Mouse (Mus musculus) kidney, embryonic 14.5 days (tissue): ENCODE results near the gene Tmem88. TPM values are rescaled to one million over a fixed set of nuclear protein-coding genes. Genes with fewer than 3 reads are reported as not detected.
"Not testable (repeated sequence)": the region's sequence is repeated elsewhere in the genome, so short reads cannot be mapped to it uniquely, and the experiment has no call there.

Source experiments
- ATAC-seq: fragments of 200-750 bp; cut with Nextera tagmentation; 2 replicates; pipeline ENCODE4 v1.8.0; 2017; ENCODE audit warnings: moderate number of reproducible peaks, mild to moderate bottlenecking, moderate TSS enrichment, moderate library complexity; ENCODE audit not compliant: low FRiP score, low TSS enrichment
- H3K27ac ChIP-seq: fragments of 300-500 bp; sonication (generic); 2 replicates; pipeline ENCODE4 v1.5.1; 2014; ENCODE audit warnings: low read depth, mild to moderate bottlenecking, low read length, moderate library complexity, mixed read lengths
- H3K27me3 ChIP-seq: fragments of 300-500 bp; sonication (generic); 2 replicates; pipeline ENCODE4 v1.6.1; 2014; ENCODE audit warnings: mild to moderate bottlenecking, low read length; ENCODE audit not compliant: control insufficient read depth, insufficient read depth
- H3K36me3 ChIP-seq: fragments of 300-500 bp; sonication (generic); 2 replicates; pipeline ENCODE4 v1.6.1; 2014; ENCODE audit warnings: low read length, mixed read lengths; ENCODE audit not compliant: control insufficient read depth, insufficient read depth
- H3K4me1 ChIP-seq: fragments of 300-500 bp; sonication (generic); 2 replicates; pipeline ENCODE4 v1.6.1; 2014; ENCODE audit warnings: low read length, mixed read lengths; ENCODE audit not compliant: control insufficient read depth, insufficient read depth
- H3K4me2 ChIP-seq: fragments of 300-500 bp; sonication (generic); replicated peaks from 2 replicates; pipeline ENCODE4 v1.6.1; 2014; ENCODE audit warnings: low read depth, mild to moderate bottlenecking, low read length
- H3K4me3 ChIP-seq: fragments of 300-500 bp; sonication (generic); 2 replicates; pipeline ENCODE4 v1.5.1; 2014; ENCODE audit warnings: mild to moderate bottlenecking, low read length
- H3K9ac ChIP-seq: fragments of 300-500 bp; sonication (generic); 2 replicates; pipeline ENCODE4 v1.6.1; 2014; ENCODE audit warnings: low read depth, mild to moderate bottlenecking, low read length, moderate library complexity
- H3K9me3 ChIP-seq: fragments of 300-500 bp; sonication (generic); 2 replicates; pipeline ENCODE4 v1.6.1; 2016; ENCODE audit warnings: low read length; ENCODE audit not compliant: control insufficient read depth
- WGBS: fragments of 180-500 bp; shearing (Covaris S2); extraction: QIAGEN DNeasy Blood & Tissue Kit; methylation state at CpG from one replicate; pipeline ENCODE4 v1.1.7; 2014; 5-methylcytosine and 5-hydroxymethylcytosine counted together
- polyA plus RNA-seq: library from polyadenylated mRNA; unstranded; fragments of >200 nt; fragmentation: Nextera tagmentation; extraction: Ambion mirVana; gene quantifications from 2 replicates; pipeline ENCODE4 v1.2.1, GENCODE M21; 2014

Gene Tmem88
- polyA plus RNA-seq, 1 experiment from 2014 or later, result 36.8 TPM

GRCm38 (mm10) chr11:69395634-69396373 lies 2.2 kb downstream of the Tmem88 start:
- peak; percentile 83 for ATAC-seq
- H3K9me3 ChIP-seq, result no peaks in the 10 kb centered on the region
- H3K9ac ChIP-seq, result peak overlapping the region; percentile 85
- H3K4me3 ChIP-seq, result peak overlapping the region; percentile 72
- H3K36me3 ChIP-seq, result peaks cover 19% of the 10 kb centered on the region
- H3K4me2 ChIP-seq, result peak overlapping the region; percentile 79
- no peaks in the 10 kb centered on the region; the same call in 1 of the 2 replicates for H3K27me3 ChIP-seq
- peak overlapping the region; percentile 96 for H3K27ac ChIP-seq
- peaks cover 35% of the 10 kb centered on the region; the same call in 1 of the 2 replicates for H3K4me1 ChIP-seq
- WGBS, result under 1% methylated on average over 48 of the region's 48 CpGs

- ATAC-seq, result peak; percentile 58
- H3K4me1 ChIP-seq, result peaks cover 35% of the 10 kb centered on the region; the same call in 1 of the 2 replicates
- H3K27me3 ChIP-seq, H3K9me3 ChIP-seq: not testable (repeated sequence)
- WGBS, result under 1% methylated on average over 20 of the region's 24 CpGs
- H3K36me3 ChIP-seq, result peaks cover 13% of the 10 kb centered on the region
- peak within 1 kb of the TSS; percentile 72 for H3K4me3 ChIP-seq
- peak within 1 kb of the TSS; percentile 96 for H3K27ac ChIP-seq
- H3K9ac ChIP-seq, result peak within 1 kb of the TSS; percentile 85
- peak within 1 kb of the TSS; percentile 79 for H3K4me2 ChIP-seq
Measured at GRCm38 (mm10) chr11:69395235-69395633, 2.8 kb downstream of the Tmem88 start, which contains the start of the genes Naa38 and Cyb5d1. Gene Naa38, plus strand, starts transcription at chr11:69395487. Gene Cyb5d1, minus strand, starts transcription at chr11:69395631.

GRCm38 (mm10) chr11:69394591-69395167 lies 3.4 kb downstream of the Tmem88 start:
- Histone ChIP-seq H3K9ac (peak overlapping the region; percentile 85), H3K4me1 (peaks cover 37% of the 10 kb centered on the region; the same call in 1 of the 2 replicates), H3K4me3 (peak overlapping the region; percentile 72), H3K4me2 (peak overlapping the region; percentile 79)
- not testable (repeated sequence) for H3K9me3 ChIP-seq, H3K36me3 ChIP-seq, H3K27me3 ChIP-seq, ATAC-seq, H3K27ac ChIP-seq
- whole genome bisulfite sequencing, result under 1% methylated on average over 31 of the region's 31 CpGs

GRCm38 (mm10) chr11:69390400-69391034 lies 7.5 kb downstream of the Tmem88 start:
- peaks cover 3% of the 10 kb centered on the region; the same call in 1 of the 2 replicates for H3K36me3 ChIP-seq
- peaks cover 10% of the 10 kb centered on the region; the same call in 1 of the 2 replicates for H3K4me1 ChIP-seq
- no peak overlapping the region for H3K4me3 ChIP-seq
- WGBS, result 51% methylated on average over 10 of the region's 10 CpGs
- 0 out of 2 replicates have a peak, but pooled peaks have one; percentile 28 for ATAC-seq
- no peaks in the 10 kb centered on the region for H3K9me3 ChIP-seq
- no peak overlapping the region for H3K4me2 ChIP-seq
- no peak overlapping the region for H3K27ac ChIP-seq
- no peaks in the 10 kb centered on the region for H3K27me3 ChIP-seq
- H3K9ac ChIP-seq, result no peak overlapping the region

- peaks cover 10% of the 10 kb centered on the region; the same call in 1 of the 2 replicates for H3K4me1 ChIP-seq
- H3K4me2 ChIP-seq, result no peak overlapping the region
- WGBS, result 58% methylated on average over 14 of the region's 14 CpGs
- peaks cover 3% of the 10 kb centered on the region; the same call in 1 of the 2 replicates for H3K36me3 ChIP-seq
- ATAC-seq, result 0 out of 2 replicates have a peak, but pooled peaks have one; percentile 29
- H3K4me3 ChIP-seq, result no peak overlapping the region
- no peaks in the 10 kb centered on the region for H3K27me3 ChIP-seq
- H3K27ac ChIP-seq, result no peak overlapping the region
- no peaks in the 10 kb centered on the region for H3K9me3 ChIP-seq
- H3K9ac ChIP-seq, result no peak overlapping the region
Measured at GRCm38 (mm10) chr11:69389531-69390399, 8.3 kb downstream of the Tmem88 start.

GRCm38 (mm10) chr11:69388680-69389079 lies 9.4 kb downstream of the Tmem88 start:
- 98% methylated on average over 4 of the region's 4 CpGs for WGBS
- no peak for ATAC-seq
- peaks cover 7% of the 10 kb centered on the region; the same call in 1 of the 2 replicates for H3K4me1 ChIP-seq

GRCm38 (mm10) chr11:69386758-69387157 lies 11.3 kb downstream of the Tmem88 start:
- H3K9me3 ChIP-seq, result no peaks in the 10 kb centered on the region
- H3K4me2 ChIP-seq, result no peak overlapping the region
- no peak overlapping the region for H3K9ac ChIP-seq
- no peaks in the 10 kb centered on the region for H3K27me3 ChIP-seq
- H3K4me3 ChIP-seq, result no peak overlapping the region
- no peak for ATAC-seq
- peaks cover 7% of the 10 kb centered on the region; the same call in 1 of the 2 replicates for H3K4me1 ChIP-seq
- H3K27ac ChIP-seq, result no peak overlapping the region
- peaks cover 5% of the 10 kb centered on the region; the same call in 1 of the 2 replicates for H3K36me3 ChIP-seq
- WGBS, result 79% methylated on average over 7 of the region's 7 CpGs

More at GRCm38 (mm10) chr11:69388680-69389079, 9.4 kb downstream of the Tmem88 start:
- no peak overlapping the region for H3K4me3 ChIP-seq
- H3K36me3 ChIP-seq, result peaks cover 3% of the 10 kb centered on the region; the same call in 1 of the 2 replicates
- no peak overlapping the region for H3K9ac ChIP-seq
- H3K27me3 ChIP-seq, result no peaks in the 10 kb centered on the region
- H3K9me3 ChIP-seq, result no peaks in the 10 kb centered on the region
- no peak overlapping the region for H3K4me2 ChIP-seq
- no peak overlapping the region for H3K27ac ChIP-seq

- Histone ChIP-seq H3K4me3 (no peak overlapping the region), H3K27me3 (no peaks in the 10 kb centered on the region), H3K9ac (no peak overlapping the region), H3K4me1 (peaks cover 4% of the 10 kb centered on the region; the same call in 1 of the 2 replicates), H3K27ac (no peak overlapping the region), H3K36me3 (peaks cover 11% of the 10 kb centered on the region; the same call in 1 of the 2 replicates), H3K9me3 (no peaks in the 10 kb centered on the region), H3K4me2 (no peak overlapping the region)
- ATAC-seq, result no peak
- WGBS, result 72% methylated on average over 6 of the region's 6 CpGs
Measured at GRCm38 (mm10) chr11:69384979-69385378, 13.1 kb downstream of the Tmem88 start.
